Mouse (Mus musculus) forebrain, embryonic 16.5 days (tissue): ENCODE measurements around the gene Kcng4. TPM values are rescaled to one million over a fixed set of nuclear protein-coding genes. Genes with fewer than 3 reads are reported as not detected.

Source experiments
- ATAC-seq: fragments of 200-750 bp; cut with Nextera tagmentation; 2 replicates; pipeline ENCODE4 v1.8.0; 2017; ENCODE audit warnings: mild to moderate bottlenecking, moderate library complexity
- H3K27ac ChIP-seq: fragments of 300-500 bp; sonication (generic); 2 replicates; pipeline ENCODE4 v1.5.1; 2014; ENCODE audit warnings: low read length, control low read depth
- H3K27me3 ChIP-seq: fragments of 300-500 bp; sonication (generic); replicated peaks from 2 replicates; pipeline ENCODE4 v1.6.1; 2014; ENCODE audit warnings: low read length; ENCODE audit not compliant: control insufficient read depth, insufficient read depth
- H3K36me3 ChIP-seq: fragments of 300-500 bp; sonication (generic); 2 replicates; pipeline ENCODE4 v1.6.1; 2014; ENCODE audit not compliant: control insufficient read depth, insufficient read depth
- H3K4me1 ChIP-seq: fragments of 300-500 bp; sonication (generic); replicated peaks from 2 replicates; pipeline ENCODE4 v1.6.1; 2014; ENCODE audit warnings: low read length; ENCODE audit not compliant: control insufficient read depth, insufficient read depth
- H3K4me2 ChIP-seq: fragments of 300-500 bp; sonication (generic); 2 replicates; pipeline ENCODE4 v1.6.1; 2014; ENCODE audit warnings: mild to moderate bottlenecking, low read length, control low read depth
- H3K4me3 ChIP-seq: fragments of 300-500 bp; sonication (generic); replicated peaks from 2 replicates; pipeline ENCODE4 v1.5.1; 2014; ENCODE audit warnings: mild to moderate bottlenecking, low read length, control low read depth
- H3K9ac ChIP-seq: fragments of 300-500 bp; sonication (generic); replicated peaks from 2 replicates; pipeline ENCODE4 v1.6.1; 2014; ENCODE audit warnings: low read depth, low read length, control low read depth
- H3K9me3 ChIP-seq: fragments of 300-500 bp; sonication (generic); 2 replicates; pipeline ENCODE4 v1.6.1; 2016; ENCODE audit warnings: low read length; ENCODE audit not compliant: control insufficient read depth
- WGBS: fragments of 180-500 bp; shearing (Covaris S2); extraction: QIAGEN DNeasy Blood & Tissue Kit; methylation state at CpG from one replicate; pipeline ENCODE4 v1.1.7; 2014; 5-methylcytosine and 5-hydroxymethylcytosine counted together
- polyA plus RNA-seq: library from polyadenylated mRNA; unstranded; fragments of >200 nt; fragmentation: Nextera tagmentation; extraction: Ambion mirVana; gene quantifications from 2 replicates; pipeline ENCODE4 v1.2.1, GENCODE M21; 2015

Gene Kcng4
- polyA plus RNA-seq, 1 experiment from 2014 or later = not detected

DNA sequence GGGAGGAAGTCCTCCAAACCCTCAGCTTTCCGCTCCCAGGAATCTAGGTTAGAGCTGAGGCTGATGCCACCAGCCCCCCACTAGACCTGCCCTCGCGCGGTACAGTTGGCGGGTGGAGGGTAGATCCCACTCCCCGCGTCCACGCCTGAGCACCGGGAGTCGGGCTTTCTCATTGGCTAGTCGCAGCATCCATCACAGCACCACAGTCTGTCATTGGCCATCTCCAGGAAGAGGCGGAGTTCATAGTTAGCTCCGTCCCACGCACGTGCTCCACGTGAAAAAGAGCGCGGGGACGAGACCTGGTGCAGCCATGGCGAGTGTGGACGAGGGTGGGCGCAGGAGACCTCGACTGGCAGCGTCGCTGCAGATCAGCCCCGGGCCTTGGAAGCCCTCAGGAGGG is 23.0 kb downstream of the Kcng4 start, which contains the start of gene Adad2:
Gene Adad2 (plus strand): TSS at position 277 of the 400 bp plus-strand sequence.
- H3K27ac ChIP-seq = no peak within 1 kb of the TSS
- H3K4me2 ChIP-seq = no peak within 1 kb of the TSS
- H3K9me3 ChIP-seq = no peaks in the 10 kb centered on the region
- 86% methylated on average over 26 of the region's 26 CpGs for WGBS
- no peak for ATAC-seq
- no peak within 1 kb of the TSS for H3K9ac ChIP-seq
- H3K27me3 ChIP-seq = no peaks in the 10 kb centered on the region
- H3K4me1 ChIP-seq = no peaks in the 10 kb centered on the region
- no peak within 1 kb of the TSS for H3K4me3 ChIP-seq
- H3K36me3 ChIP-seq = no peaks in the 10 kb centered on the region

DNA sequence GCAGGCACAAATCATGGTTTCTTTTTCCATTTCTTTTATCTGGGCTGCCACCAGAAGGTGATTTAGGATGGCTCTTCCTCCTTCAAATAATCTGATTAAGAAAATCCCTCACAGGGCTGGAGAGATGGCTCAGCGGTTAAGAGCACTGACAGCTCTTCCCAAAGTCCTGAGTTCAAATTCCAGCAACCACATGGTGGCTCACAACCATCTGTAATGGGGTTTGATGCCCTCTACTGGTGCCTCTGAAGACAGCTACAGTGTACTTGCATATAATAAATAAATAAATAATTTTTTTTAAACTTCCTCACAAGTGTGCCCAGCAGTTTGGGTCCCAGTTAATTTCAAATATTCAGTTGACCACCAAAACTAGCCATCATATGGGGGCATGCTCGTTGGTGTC is 29.3 kb downstream of the Kcng4 start:
- Histone ChIP-seq H3K9me3 (no peaks in the 10 kb centered on the region), H3K36me3 (peaks cover 10% of the 10 kb centered on the region; the same call in 1 of the 2 replicates), H3K9ac (no peak overlapping the region), H3K4me1 (peaks cover 11% of the 10 kb centered on the region), H3K27me3 (no peaks in the 10 kb centered on the region), H3K4me3 (no peak overlapping the region), H3K4me2 (no peak overlapping the region), H3K27ac (no peak overlapping the region)
- no peak for ATAC-seq
- 85% methylated on average over 2 of the region's 2 CpGs for WGBS

DNA sequence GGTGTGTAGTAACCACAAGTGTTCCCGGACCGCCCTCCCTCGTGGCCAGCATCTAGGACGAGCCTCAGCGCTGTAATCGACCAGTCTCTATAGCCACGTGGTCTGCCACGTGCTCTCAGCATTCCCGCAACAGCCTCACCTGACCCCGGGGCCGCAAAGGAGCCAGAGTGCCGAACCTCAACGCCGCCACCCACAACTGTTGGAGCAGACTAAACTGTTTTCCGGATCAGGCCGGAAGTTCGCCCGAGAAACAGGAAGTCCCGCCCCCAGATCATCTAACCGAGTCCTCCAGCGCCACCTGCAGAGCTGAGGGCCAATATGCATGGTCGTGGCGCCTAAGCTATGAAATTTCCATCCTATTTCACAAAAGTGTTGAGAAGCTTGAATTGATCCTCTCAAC is 30.5 kb downstream of the Kcng4 start, which contains the start of gene Taf1c:
Gene Taf1c (minus strand): TSS at position 227 of the 400 bp plus-strand sequence.
- peak within 1 kb of the TSS; percentile 82 for H3K9ac ChIP-seq
- peak within 1 kb of the TSS; percentile 30; the same call in 1 of the 2 replicates for H3K27ac ChIP-seq

DNA sequence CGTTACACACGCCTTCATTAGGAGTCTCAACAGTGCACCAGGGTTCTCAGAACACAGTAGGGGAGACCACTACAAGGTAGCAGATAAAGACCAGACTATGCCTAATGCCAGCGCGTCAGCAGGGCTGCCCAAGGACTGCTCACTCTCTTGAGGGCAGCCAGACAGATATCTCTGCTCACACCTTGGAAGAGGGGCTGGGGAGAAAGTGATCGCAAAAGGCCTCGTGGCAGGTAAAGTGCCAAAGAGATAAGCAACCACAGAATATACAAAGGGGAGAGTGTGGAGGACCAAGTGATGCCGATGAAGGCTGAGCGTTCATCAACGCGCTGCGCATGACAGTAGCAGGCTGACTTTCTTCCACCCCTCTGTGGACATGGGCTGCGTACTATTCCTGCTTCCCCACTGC is 31.1 kb downstream of the Kcng4 start:
- peak; percentile 9; the same call in 1 of the 2 replicates for ATAC-seq
- H3K27ac ChIP-seq = no peak overlapping the region
- 44% methylated on average over 12 of the region's 12 CpGs for WGBS

More for the DNA sequence above, 30.5 kb downstream of the Kcng4 start, which contains the start of gene Taf1c:
- Histone ChIP-seq H3K4me2 (peak within 1 kb of the TSS; percentile 89), H3K9me3 (no peaks in the 10 kb centered on the region), H3K4me3 (peak within 1 kb of the TSS; percentile 81), H3K27me3 (no peaks in the 10 kb centered on the region), H3K4me1 (peaks cover 11% of the 10 kb centered on the region), H3K36me3 (peaks cover 19% of the 10 kb centered on the region; the same call in 1 of the 2 replicates)
- peak; percentile 91 for ATAC-seq
- under 1% methylated on average over 23 of the region's 23 CpGs for WGBS

DNA sequence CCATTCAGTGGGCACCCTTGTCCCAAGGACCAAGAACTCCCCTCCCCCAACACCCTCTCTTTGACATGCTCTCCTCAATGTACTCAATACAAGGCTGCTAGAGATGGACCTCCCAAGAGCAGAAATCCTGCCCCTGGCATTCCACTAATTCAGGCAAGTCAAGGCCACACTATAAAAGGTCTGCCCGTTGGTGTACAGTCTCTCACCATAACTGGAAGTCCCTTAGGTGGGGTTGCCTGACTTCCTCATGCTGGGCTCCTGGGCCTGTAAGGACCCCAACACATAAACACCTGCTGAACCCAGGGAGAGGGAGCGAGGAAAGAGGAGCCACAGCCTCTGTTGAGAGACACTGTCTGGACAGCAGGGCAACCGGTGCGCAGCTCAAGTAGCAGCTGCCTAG is 31.7 kb downstream of the Kcng4 start:
- Histone ChIP-seq H3K4me2 (peak overlapping the region; percentile 89; the same call in 1 of the 2 replicates), H3K4me1 (peaks cover 11% of the 10 kb centered on the region), H3K9me3 (no peaks in the 10 kb centered on the region), H3K9ac (no peak overlapping the region), H3K27me3 (no peaks in the 10 kb centered on the region), H3K4me3 (no peak overlapping the region), H3K36me3 (peaks cover 21% of the 10 kb centered on the region), H3K27ac (no peak overlapping the region)
- 92% methylated on average over 4 of the region's 4 CpGs for WGBS
- ATAC-seq = no peak

More for the DNA sequence above, 31.1 kb downstream of the Kcng4 start:
- Histone ChIP-seq H3K4me2 (peak overlapping the region; percentile 89), H3K36me3 (peaks cover 20% of the 10 kb centered on the region), H3K9me3 (no peaks in the 10 kb centered on the region), H3K4me3 (peak overlapping the region; percentile 81), H3K9ac (peak overlapping the region; percentile 82), H3K4me1 (peaks cover 11% of the 10 kb centered on the region), H3K27me3 (no peaks in the 10 kb centered on the region)

GRCm38 (mm10) chr8:119591456-119591855 is 44.0 kb downstream of the Kcng4 start:
- Histone ChIP-seq H3K4me3 (no peak overlapping the region), H3K9ac (no peak overlapping the region), H3K27ac (no peak overlapping the region), H3K27me3 (no peaks in the 10 kb centered on the region), H3K4me2 (no peak overlapping the region), H3K4me1 (no peaks in the 10 kb centered on the region), H3K9me3 (no peaks in the 10 kb centered on the region), H3K36me3 (no peaks in the 10 kb centered on the region)
- no peak for ATAC-seq
- WGBS = 94% methylated on average over 7 of the region's 7 CpGs

DNA sequence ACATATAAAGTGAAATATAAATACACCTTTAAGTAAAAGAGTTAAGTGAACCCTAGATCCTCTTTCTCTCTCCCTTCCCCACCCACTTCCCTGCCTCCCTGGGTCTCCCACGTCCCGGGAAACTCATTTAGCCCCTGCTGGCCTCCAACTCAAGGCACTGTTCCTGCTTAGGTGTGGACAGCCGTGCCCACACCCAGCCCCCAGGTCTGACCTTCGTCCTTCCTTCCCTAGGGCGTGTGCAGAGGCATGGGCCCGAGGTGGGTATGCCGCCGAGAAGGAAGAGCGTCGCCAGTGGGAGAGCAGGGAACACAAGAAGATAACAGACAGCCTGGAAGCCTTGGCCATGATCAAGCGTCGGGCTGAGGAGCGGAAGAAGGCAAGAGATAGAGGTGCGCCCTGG is 45.1 kb downstream of the Kcng4 start:
- no peak for ATAC-seq
- Histone ChIP-seq H3K27ac (no peak overlapping the region), H3K9ac (no peak overlapping the region), H3K4me1 (peaks cover 4% of the 10 kb centered on the region; the same call in 1 of the 2 replicates), H3K4me3 (no peak overlapping the region), H3K27me3 (no peaks in the 10 kb centered on the region), H3K4me2 (no peak overlapping the region), H3K36me3 (no peaks in the 10 kb centered on the region), H3K9me3 (no peaks in the 10 kb centered on the region)
- WGBS = 82% methylated on average over 14 of the region's 14 CpGs

GRCm38 (mm10) chr8:119588844-119589243 is 46.6 kb downstream of the Kcng4 start:
- ATAC-seq = no peak
- WGBS = 30% methylated on average over 10 of the region's 10 CpGs
- H3K9me3 ChIP-seq = no peaks in the 10 kb centered on the region
- H3K9ac ChIP-seq = no peak overlapping the region
- H3K4me1 ChIP-seq = peaks cover 4% of the 10 kb centered on the region; the same call in 1 of the 2 replicates
- no peak overlapping the region for H3K4me3 ChIP-seq
- H3K36me3 ChIP-seq = no peaks in the 10 kb centered on the region
- no peak overlapping the region for H3K27ac ChIP-seq
- H3K4me2 ChIP-seq = no peak overlapping the region
- no peaks in the 10 kb centered on the region for H3K27me3 ChIP-seq

DNA sequence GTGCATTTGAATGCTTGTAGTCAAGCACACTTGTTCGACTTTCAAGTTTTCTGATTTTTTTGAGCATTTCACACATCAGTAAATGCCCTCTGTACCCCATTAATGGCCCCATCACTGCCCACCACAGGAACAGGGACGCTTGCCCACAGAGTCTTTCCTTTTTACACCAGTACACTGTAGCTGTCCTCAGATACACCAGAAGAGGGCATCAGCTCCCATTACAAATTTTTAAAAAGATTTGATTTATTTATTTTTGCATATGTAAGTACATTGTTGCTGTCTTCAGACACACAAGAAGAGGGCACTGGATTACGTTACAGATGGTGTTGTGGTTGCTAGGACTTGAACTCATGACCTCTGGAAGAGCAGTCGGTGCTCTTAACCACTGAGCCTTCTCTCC is 47.2 kb downstream of the Kcng4 start:
- Histone ChIP-seq H3K4me2 (no peak overlapping the region), H3K27ac (no peak overlapping the region), H3K4me1 (peaks cover 4% of the 10 kb centered on the region; the same call in 1 of the 2 replicates), H3K9ac (no peak overlapping the region), H3K9me3 (no peaks in the 10 kb centered on the region), H3K27me3 (no peaks in the 10 kb centered on the region), H3K4me3 (no peak overlapping the region), H3K36me3 (no peaks in the 10 kb centered on the region)
- ATAC-seq = no peak
- WGBS = 70% methylated on average over 4 of the region's 4 CpGs
